ENCODE assay signal across 21 mouse cellular contexts in the genomic region with DNA sequence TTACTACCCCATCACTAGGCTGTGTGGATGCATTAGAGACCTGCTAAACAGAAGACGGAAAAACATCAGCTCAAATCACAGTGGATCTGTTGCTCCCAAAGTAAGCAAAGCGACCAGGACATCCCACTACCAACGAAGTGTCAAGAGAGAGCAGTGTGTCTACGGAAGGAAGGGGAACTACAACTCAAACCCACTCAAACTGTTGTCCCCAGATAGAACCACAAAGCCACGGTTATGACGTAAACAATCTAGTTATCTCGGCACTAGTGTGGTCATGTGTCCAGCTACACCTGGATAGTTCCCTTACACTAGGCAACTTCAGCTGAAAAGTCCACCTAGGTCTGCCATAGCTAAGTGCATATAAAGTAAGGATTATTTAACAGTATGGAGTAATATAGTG. TPM values are rescaled to one million over a fixed set of nuclear protein-coding genes. Genes with fewer than 3 reads are reported as not detected.
DNase-seq lines count a peak whose midpoint lies in the region; ATAC-seq and TF ChIP-seq lines count a peak whose summit lies in the region.
"Had no signal": no experiment of that assay in that cellular context is flagged by ENCODE, and none has a peak within 500 bp of the region (broad histone marks: within the 10 kb centered on the region; RNA-seq: fewer than 3 reads in every experiment).

No protein-coding gene starts in this region.

- H3K9me3 ChIP-seq in limb, embryonic 10.5 days (replicated peaks), result no peaks in the 10 kb centered on the region
- H3K9me3 ChIP-seq in lung, postnatal 0 days (ENCODE audit: low read length), result no peaks in the 10 kb centered on the region
- H3K9me3 ChIP-seq: embryonic facial prominence, embryonic 15.5 days; forebrain, embryonic 10.5 days; heart, embryonic 13.5 days; hindbrain, embryonic 15.5 days had no signal

- no peaks in the 10 kb centered on the region for H3K36me3 ChIP-seq in limb, embryonic 10.5 days
- H3K36me3 ChIP-seq in splenic B cell, adult 2 months (ENCODE audit: control insufficient read depth, insufficient read depth, low read length, poor library complexity, severe bottlenecking), result no peaks in the 10 kb centered on the region
- no peaks in the 10 kb centered on the region for H3K36me3 ChIP-seq in lung, postnatal 0 days (ENCODE audit: insufficient read depth, low read length)
- H3K36me3 ChIP-seq: embryonic facial prominence, embryonic 15.5 days; forebrain, embryonic 10.5 days; heart, embryonic 13.5 days; hindbrain, embryonic 15.5 days had no signal

- no peak overlapping the region for H3K9ac ChIP-seq in lung, postnatal 0 days (replicated peaks; ENCODE audit: low read depth)
- H3K9ac ChIP-seq: embryonic facial prominence, embryonic 15.5 days; heart, embryonic 13.5 days; hindbrain, embryonic 15.5 days had no signal

- WGBS in limb, embryonic 10.5 days, result 88% methylated on average over 7 of the region's 7 CpGs
- 60% methylated on average over 7 of the region's 7 CpGs for WGBS in lung, postnatal 0 days

- H3K27ac ChIP-seq in gastrocnemius, adult 2 months, result peak overlapping the region; percentile 80
- H3K27ac ChIP-seq in limb, embryonic 10.5 days, result no peak overlapping the region; the same call in 1 of the 2 replicates
- no peak overlapping the region for H3K27ac ChIP-seq in lung, postnatal 0 days (ENCODE audit: low read length)
- H3K27ac ChIP-seq: embryonic facial prominence, embryonic 15.5 days; forebrain, embryonic 10.5 days; heart, embryonic 13.5 days; hindbrain, embryonic 15.5 days had no signal

- no peak for TF ChIP-seq EP300 in lung, postnatal 0 days (IDR thresholded peaks at IDR 0.05)

- intact Hi-C loops in gastrocnemius, adult 2 months (cut with DNase I), result loop anchor here (5.0 kb wide), 1 partner anchor 33 kb away; no protein-coding TSS in a partner anchor

- H3K4me2 ChIP-seq in lung, postnatal 0 days (replicated peaks; ENCODE audit: low read depth, low read length), result no peak overlapping the region
- H3K4me2 ChIP-seq: embryonic facial prominence, embryonic 15.5 days; heart, embryonic 13.5 days; hindbrain, embryonic 15.5 days had no signal

- peaks cover 67% of the 10 kb centered on the region for H3K4me1 ChIP-seq in limb, embryonic 10.5 days
- H3K4me1 ChIP-seq in lung, postnatal 0 days (ENCODE audit: insufficient read depth, low read depth, low read length), result no peaks in the 10 kb centered on the region; the same call in 1 of the 2 replicates

- H3K27me3 ChIP-seq in limb, embryonic 10.5 days (ENCODE audit: low read depth, poor library complexity, severe bottlenecking), result 0 out of 2 replicates have a peak, but pooled peaks cover 5% of the 10 kb centered on the region
- no peaks in the 10 kb centered on the region for H3K27me3 ChIP-seq in splenic B cell, adult 2 months (ENCODE audit: control insufficient read depth, insufficient read depth, low read length, poor library complexity, severe bottlenecking)
- H3K27me3 ChIP-seq in lung, postnatal 0 days (replicated peaks; ENCODE audit: insufficient read depth, low read length), result no peaks in the 10 kb centered on the region
- H3K27me3 ChIP-seq: embryonic facial prominence, embryonic 15.5 days; heart, embryonic 13.5 days; hindbrain, embryonic 15.5 days; Patski had no signal

- no peak for DNase-seq in gastrocnemius, adult 2 months
- DNase-seq in gastrocnemius, postnatal 10 days, result no peak
- peak; percentile 69 for DNase-seq in 416B (ENCODE audit: low read depth)
- peak; percentile 27 for DNase-seq in limb, embryonic 10.5 days (ENCODE audit: low spot score)
- DNase-seq in splenic B cell, adult 2 months (ENCODE audit: low read depth, low spot score), result peak; percentile 22
- DNase-seq in lung, postnatal 0 days (ENCODE audit: low spot score), result no peak
- no peak for DNase-seq in gastrocnemius, postnatal 4 days (ENCODE audit: low spot score in 2 of 2)
- DNase-seq: adrenal gland, postnatal 14 days; cerebellum, adult 11-12 months; cerebellum, adult 9-10 months; cerebellum, postnatal 36 days; heart, adult 11 months; heart, postnatal 36 days had no signal

- H3K4me3 ChIP-seq in gastrocnemius, adult 2 months, result no peak overlapping the region
- H3K4me3 ChIP-seq in limb, embryonic 10.5 days, result no peak overlapping the region
- H3K4me3 ChIP-seq in lung, postnatal 0 days (ENCODE audit: low read depth, low read length), result no peak overlapping the region
- H3K4me3 ChIP-seq: embryonic facial prominence, embryonic 15.5 days; erythroblast, embryonic 14.5 days; forebrain, embryonic 10.5 days; heart, embryonic 13.5 days; hindbrain, embryonic 15.5 days had no signal

- no peak for TF ChIP-seq CTCF in gastrocnemius, adult 2 months (IDR thresholded peaks at IDR 0.05)
- TF ChIP-seq CTCF in lung, postnatal 0 days (IDR thresholded peaks at IDR 0.05), result no peak

- ATAC-seq in lung, postnatal 0 days, result no peak
- ATAC-seq: activated CD4-positive, CD25-positive, alpha-beta regulatory T cell, adult 4 months; forebrain, embryonic 14.5 days; Patski had no signal

RNA-seq across cellular contexts. Expression of a gene that starts 11.6 kb away (rescaled TPM):
- 10 to 100 TPM; 37.5 to 67.0 TPM for total RNA-seq in gastrocnemius, adult 2 months (2021)
- 10 to 100 TPM; 53.5 to 60.3 TPM for total RNA-seq in gastrocnemius, postnatal 10 days (2021)
- 10.7 and 14.4 TPM in 2 replicates for polyA plus RNA-seq in limb, embryonic 10.5 days (2016; fragmentation: Nextera tagmentation; extraction: Ambion mirVana)
- 37.7 and 41.6 TPM in 2 replicates for polyA plus RNA-seq in lung, postnatal 0 days (2015; fragmentation: Nextera tagmentation; extraction: Ambion mirVana)
- total RNA-seq in gastrocnemius, postnatal 4 days (2021), result 10 to 100 TPM; 55.5 to 76.5 TPM
- polyA plus RNA-seq: erythroblast, embryonic 14.5 days had no signal

Comparison
In these comparisons a context has a peak if more than half of its experiments do, and no peak if none do; other contexts are left out.
1. DNase-seq: peak in 416B (single experiment), limb, embryonic 10.5 days (single experiment) and splenic B cell, adult 2 months (single experiment); none in gastrocnemius, adult 2 months (single experiment), gastrocnemius, postnatal 10 days (single experiment), lung, postnatal 0 days (single experiment) and gastrocnemius, postnatal 4 days (0 of 2).